Mouse (Mus musculus): ENCODE data around the gene Trp53rkb.

DNA sequence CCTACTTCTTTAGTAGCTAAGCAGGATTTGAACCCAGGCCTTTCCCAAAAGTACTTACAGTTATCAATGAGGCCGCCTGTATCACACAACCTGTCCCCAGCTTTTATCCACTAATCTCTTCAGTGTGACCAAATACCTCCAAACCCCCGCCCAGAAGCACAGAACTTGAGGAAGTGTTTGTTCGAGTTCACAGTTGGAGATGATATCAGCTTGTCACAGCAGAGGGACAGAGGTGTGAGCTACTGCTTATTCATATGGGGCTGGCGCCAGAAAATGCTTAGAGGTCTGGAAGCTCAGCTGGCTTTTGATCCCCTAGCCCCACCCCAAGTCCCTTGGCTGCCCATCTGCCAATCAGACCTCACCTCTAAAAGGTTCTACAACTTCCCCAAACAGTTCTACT lies 38.1 kb upstream of the Trp53rkb start:
- TF ChIP-seq CTCF (conservative IDR thresholded peaks at IDR 0.05; ENCODE audit: insufficient read depth, insufficient read length, low read depth, low read length) (no peak), POLR2A (IDR thresholded peaks at IDR 0.05; ENCODE audit: low read depth, low read length) (no peak)
